In the genomic region with DNA sequence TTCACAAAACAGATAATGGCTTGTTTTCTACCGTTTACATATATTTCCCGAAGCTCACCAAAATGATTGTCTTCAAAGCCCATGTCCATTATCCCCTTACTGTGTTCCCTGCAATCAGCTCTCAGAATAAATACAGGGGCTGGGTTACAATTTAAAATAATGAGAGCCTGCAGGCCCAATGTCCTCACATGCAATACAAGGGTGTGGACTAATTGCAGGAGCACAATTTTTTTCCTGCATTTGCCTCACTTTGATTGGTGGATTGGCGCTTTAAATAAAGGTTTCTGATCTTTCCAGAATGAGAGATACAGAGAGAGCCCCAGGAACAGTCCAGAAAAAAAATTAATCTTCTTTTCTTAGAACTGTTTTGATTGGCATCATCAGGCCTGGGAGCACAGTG, we compare ENCODE assay signal across 51 mouse cellular contexts. TPM values are rescaled to one million over a fixed set of nuclear protein-coding genes. Genes with fewer than 3 reads are reported as not detected.
"Had no signal": no experiment of that assay in that cellular context is flagged by ENCODE, and none has a peak within 500 bp of the region (broad histone marks: within the 10 kb centered on the region; RNA-seq: fewer than 3 reads in every experiment).

A gene (plus strand): TSS at position 301 of the 400 bp plus-strand sequence.

- ATAC-seq: hindbrain, embryonic 16.5 days; hindbrain, postnatal 0 days; inflammation-experienced regulatory T-cells, adult 6 months; intestine, embryonic 15.5 days; intestine, embryonic 16.5 days; intestine, postnatal 0 days had no signal

- H3K27ac ChIP-seq: heart, embryonic 13.5 days; heart, embryonic 15.5 days; hindbrain, embryonic 10.5 days; hindbrain, embryonic 12.5 days; hindbrain, embryonic 13.5 days; hindbrain, embryonic 14.5 days; hindbrain, embryonic 15.5 days; hindbrain, postnatal 0 days; intestine, embryonic 15.5 days; kidney, embryonic 15.5 days; kidney, postnatal 0 days; layer of hippocampus, adult 2 months; left cerebral cortex, adult 2 months had no signal

- H3K4me2 ChIP-seq: heart, embryonic 12.5 days; heart, embryonic 13.5 days; heart, embryonic 15.5 days; hindbrain, embryonic 12.5 days; hindbrain, embryonic 13.5 days; hindbrain, embryonic 14.5 days; hindbrain, embryonic 15.5 days; intestine, embryonic 15.5 days; kidney, embryonic 15.5 days had no signal

- H3K27me3 ChIP-seq: heart, embryonic 12.5 days; heart, embryonic 13.5 days; heart, embryonic 15.5 days; hindbrain, embryonic 12.5 days; hindbrain, embryonic 13.5 days; hindbrain, embryonic 15.5 days; intestine, embryonic 15.5 days; kidney, embryonic 15.5 days had no signal

- H3K36me3 ChIP-seq: heart, embryonic 12.5 days; heart, embryonic 13.5 days; heart, embryonic 15.5 days; hindbrain, embryonic 10.5 days; hindbrain, embryonic 12.5 days; hindbrain, embryonic 13.5 days; hindbrain, embryonic 15.5 days; intestine, embryonic 15.5 days; kidney, embryonic 15.5 days had no signal

- H3K9me3 ChIP-seq: heart, embryonic 12.5 days; heart, embryonic 13.5 days; heart, embryonic 15.5 days; hindbrain, embryonic 10.5 days; hindbrain, embryonic 12.5 days; hindbrain, embryonic 13.5 days; hindbrain, embryonic 15.5 days; intestine, embryonic 15.5 days; kidney, embryonic 15.5 days had no signal

- H3K9ac ChIP-seq: heart, embryonic 12.5 days; heart, embryonic 13.5 days; heart, embryonic 15.5 days; hindbrain, embryonic 12.5 days; hindbrain, embryonic 13.5 days; hindbrain, embryonic 14.5 days; hindbrain, embryonic 15.5 days; intestine, embryonic 15.5 days; kidney, embryonic 15.5 days had no signal

- DNase-seq: heart, postnatal 10 days; heart, postnatal 14 days; heart, postnatal 36 days; heart, postnatal 4 days; kidney, adult 11 months; kidney, adult 18-20 months; kidney, adult 2 months; kidney, adult 8-10 months; kidney, adult 9 months; kidney, postnatal 10 days; kidney, postnatal 14 days; kidney, postnatal 25 days; kidney, postnatal 36 days; kidney, postnatal 4 days; layer of hippocampus, adult 9-11 months; layer of hippocampus, postnatal 36 days had no signal

- H3K4me3 ChIP-seq: heart, embryonic 12.5 days; heart, embryonic 13.5 days; heart, embryonic 15.5 days; hindbrain, embryonic 10.5 days; hindbrain, embryonic 12.5 days; hindbrain, embryonic 13.5 days; hindbrain, embryonic 15.5 days; intestine, embryonic 15.5 days; kidney, embryonic 15.5 days; layer of hippocampus, adult 2 months; left cerebral cortex, adult 2 months had no signal

- H3K4me1 ChIP-seq: heart, embryonic 12.5 days; heart, embryonic 13.5 days; heart, embryonic 15.5 days; hindbrain, embryonic 10.5 days; hindbrain, embryonic 12.5 days; hindbrain, embryonic 13.5 days; hindbrain, embryonic 15.5 days; intestine, embryonic 15.5 days; kidney, embryonic 15.5 days had no signal

RNA-seq across cellular contexts. Expression of the gene that starts here (rescaled TPM):
- total RNA-seq: heart, postnatal 10 days; heart, postnatal 14 days; heart, postnatal 25 days; heart, postnatal 36 days; heart, postnatal 4 days; hematopoietic stem cell, adult 5-6 weeks; hindbrain, postnatal 0 days; layer of hippocampus, adult 18-20 months; layer of hippocampus, adult 2 months; layer of hippocampus, adult 8-10 months; layer of hippocampus, postnatal 10 days; layer of hippocampus, postnatal 14 days; layer of hippocampus, postnatal 25 days; layer of hippocampus, postnatal 36 days; left cerebral cortex, adult 18-20 months; left cerebral cortex, adult 2 months; left cerebral cortex, adult 8-10 months had no signal
- polyA plus RNA-seq: heart, embryonic 12.5 days; heart, embryonic 13.5 days; heart, embryonic 14.5 days; heart, embryonic 15.5 days; heart, embryonic 16.5 days; heart, postnatal 0 days; hindbrain, embryonic 10.5 days; hindbrain, embryonic 11.5 days; hindbrain, embryonic 12.5 days; hindbrain, embryonic 13.5 days; hindbrain, embryonic 14.5 days; hindbrain, embryonic 15.5 days; hindbrain, embryonic 16.5 days; inflammation-experienced regulatory T-cells, adult 6 months; intestine, embryonic 14.5 days; intestine, embryonic 15.5 days; intestine, embryonic 16.5 days; intestine, postnatal 0 days; kidney, adult 2 months; kidney, embryonic 14.5 days; kidney, embryonic 16.5 days; kidney, postnatal 0 days; large intestine, adult 2 months had no signal
